Mouse (Mus musculus) spleen, postnatal 14 days (tissue): ENCODE data around the gene Cadm3.
A peak's percentile ranks its signal among the peaks of the same experiment; 100 is the strongest.

Experiments
- DNase-seq, 2 experiments: peaks; one replicate each; pipeline ENCODE4 v3.0.0; 2021 to 2022; ENCODE audit warnings: low spot score in 2 of 2

The Cadm3 gene

DNA sequence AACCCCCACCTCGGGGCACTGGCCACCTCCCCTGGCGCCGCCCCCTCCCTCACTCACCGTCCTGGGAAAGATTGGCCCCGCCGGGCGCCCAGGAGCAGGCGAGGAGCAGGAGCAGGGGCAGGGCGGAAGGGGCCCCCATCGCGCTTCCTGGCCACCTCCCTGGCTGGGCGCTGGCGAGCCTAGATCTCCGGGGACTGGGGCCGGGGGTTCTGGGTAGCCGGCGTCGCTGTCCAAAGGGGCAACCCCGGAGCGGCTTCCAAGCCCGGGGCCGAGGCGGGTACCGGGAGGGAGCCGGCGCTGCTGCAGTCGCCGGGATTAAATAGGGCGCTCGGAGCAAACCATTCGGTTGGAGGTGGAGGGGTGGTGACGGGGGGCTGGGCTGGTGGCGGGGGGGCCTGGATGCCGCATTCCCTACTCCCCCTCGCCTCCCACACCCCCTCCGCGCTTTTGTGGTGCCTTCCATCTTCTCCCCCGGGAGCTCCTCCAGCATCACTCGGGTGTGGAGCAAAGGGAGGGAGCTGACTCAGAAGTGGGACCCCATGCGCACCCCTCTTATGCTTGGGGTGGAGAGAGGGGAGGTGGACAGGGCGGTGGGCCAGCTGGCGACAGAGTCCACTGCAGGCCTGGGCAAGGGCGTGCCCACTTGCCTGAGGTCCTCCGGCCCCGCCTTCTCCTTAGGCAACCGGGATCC lies at the start of gene Cadm3:
Gene Cadm3, minus strand, starts transcription at position 340 of the 691 bp plus-strand sequence.
- no peak for DNase-seq

DNA sequence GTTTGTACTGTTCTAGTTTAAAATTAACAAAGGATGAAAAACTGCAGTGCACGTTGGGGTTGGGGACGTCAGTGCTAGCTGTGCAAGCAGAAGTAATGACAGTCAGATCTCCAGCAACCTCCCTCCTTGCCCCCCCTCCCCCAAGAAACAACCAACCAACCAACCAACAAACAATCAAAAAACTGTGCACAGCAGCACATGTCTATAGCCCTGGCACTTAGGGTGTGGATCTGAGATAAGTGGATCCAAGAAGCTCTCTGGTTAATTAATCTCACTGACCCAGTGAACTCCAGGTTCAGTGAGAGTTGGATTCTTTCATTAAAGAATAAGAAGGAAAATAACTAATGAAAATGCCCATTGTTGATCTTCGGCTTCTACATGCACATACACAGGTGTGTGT lies 47.1 kb upstream of the Cadm3 start:
- DNase-seq = no peak

DNA sequence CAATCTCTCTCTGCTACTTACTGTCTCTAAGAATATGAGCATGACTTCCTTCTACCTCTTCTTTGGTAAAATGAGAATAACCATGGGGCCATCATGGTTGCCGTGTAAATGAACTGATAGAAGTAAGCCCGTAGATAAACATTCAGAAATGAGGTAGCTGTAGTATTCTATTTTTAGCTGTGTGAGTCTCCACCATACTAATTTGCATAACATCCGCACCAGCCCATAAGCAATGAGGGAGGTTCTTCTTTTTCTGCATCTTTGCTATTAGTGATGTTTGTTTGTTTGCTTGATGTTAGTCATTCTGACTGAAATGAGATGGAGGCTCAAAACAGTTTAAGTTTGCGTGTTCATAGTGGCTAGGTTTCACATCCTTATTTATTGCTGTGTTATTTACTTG lies 44.4 kb upstream of the Cadm3 start:
- no peak for DNase-seq

DNA sequence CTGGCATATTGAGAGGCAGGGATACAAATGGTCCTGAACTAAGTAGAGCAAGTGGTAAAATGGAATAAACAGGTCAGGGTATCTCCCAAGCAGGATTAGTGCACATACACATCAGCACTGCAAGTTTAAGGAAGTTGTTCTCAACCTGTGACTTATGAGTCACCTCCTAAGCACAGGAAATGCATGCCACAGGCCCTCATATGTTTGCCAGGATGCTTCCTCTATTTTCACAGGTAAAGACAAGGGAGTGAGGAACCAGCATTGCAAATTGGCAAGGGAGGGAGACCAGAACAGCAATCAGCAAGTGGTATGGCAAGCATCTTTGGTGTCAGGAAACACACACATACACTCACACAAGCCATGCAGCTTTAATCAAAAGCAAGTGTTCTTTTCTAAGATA lies 41.6 kb upstream of the Cadm3 start:
- no peak for DNase-seq

DNA sequence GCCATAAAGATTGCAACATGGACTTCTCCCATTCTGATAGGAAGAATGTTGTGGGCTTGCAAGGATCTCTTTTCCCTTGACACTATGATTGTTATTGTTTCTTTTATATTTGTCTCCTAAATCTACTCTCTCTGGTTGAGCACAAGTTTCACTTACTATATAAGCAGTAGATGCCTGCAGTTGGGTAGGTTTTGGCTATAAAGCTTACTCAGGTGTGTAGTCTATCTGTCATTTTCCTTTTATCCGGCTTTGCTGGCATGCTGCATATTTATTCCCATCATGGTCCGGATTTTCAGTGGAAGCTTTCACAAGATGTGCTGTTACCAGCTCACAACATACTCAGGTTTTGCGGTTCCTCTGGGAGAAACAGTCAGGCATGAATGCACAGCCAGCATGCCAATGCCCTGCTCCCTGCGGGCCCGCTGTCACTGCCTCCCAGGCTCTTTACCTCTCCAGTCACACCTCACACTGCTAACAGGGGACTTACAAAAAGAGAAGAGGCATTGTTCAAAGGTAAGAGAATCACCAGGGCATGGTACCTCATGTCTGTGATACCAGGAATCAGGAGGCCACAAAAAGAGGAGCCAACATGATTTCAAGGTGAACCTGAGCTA lies 37.3 kb upstream of the Cadm3 start:
- DNase-seq = no peak

DNA sequence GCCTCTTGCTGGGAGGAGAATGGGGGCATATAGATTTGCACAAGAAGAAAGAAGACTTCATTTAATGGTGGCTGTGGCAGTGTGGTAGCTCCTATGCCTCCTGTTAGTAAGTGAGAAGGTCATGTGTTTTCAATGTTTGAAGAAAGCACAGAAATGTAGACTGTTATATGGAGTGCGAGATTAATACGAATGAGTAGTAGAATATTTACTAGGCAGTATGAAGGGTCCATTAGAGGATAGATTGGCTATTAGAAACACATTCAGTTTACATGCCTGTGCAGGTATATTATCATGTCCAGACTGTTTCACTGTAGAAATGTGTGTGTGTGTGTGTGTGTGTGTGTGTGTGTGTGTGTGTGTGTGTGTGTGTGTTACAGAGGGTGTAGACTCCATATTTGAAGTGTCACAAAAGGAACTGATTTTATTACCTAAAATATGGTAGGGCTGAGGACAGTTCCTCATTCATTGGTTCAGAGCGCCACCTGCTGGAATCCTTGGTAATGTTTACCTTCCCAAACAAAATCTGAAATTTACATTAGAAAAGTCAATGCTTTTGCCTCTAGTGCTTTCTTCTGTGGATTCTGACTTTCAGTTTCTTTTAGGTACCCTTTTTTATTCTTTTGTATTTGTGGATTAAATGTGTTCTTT lies 31.0 kb upstream of the Cadm3 start:
- DNase-seq = peak; percentile 39 to 67

DNA sequence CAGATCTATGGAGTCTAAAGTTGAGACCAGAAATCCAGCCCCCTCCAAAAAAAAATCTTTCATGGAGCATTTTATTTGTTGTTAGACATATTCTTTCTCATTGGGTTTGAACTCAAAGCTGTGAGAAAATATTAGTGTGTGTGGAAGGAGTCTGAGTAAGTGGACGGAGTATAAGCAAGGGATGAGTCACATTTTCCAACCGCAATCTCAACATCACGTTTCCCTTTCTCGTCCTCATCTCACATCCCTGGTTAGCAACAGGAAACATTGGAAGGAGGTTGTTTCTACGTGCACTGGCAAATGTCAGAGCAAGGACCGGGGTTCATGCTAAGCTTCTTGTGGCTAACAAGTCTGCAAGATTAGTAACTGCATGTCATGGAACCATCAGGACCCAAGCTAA lies 24.3 kb upstream of the Cadm3 start:
- DNase-seq = no peak

DNA sequence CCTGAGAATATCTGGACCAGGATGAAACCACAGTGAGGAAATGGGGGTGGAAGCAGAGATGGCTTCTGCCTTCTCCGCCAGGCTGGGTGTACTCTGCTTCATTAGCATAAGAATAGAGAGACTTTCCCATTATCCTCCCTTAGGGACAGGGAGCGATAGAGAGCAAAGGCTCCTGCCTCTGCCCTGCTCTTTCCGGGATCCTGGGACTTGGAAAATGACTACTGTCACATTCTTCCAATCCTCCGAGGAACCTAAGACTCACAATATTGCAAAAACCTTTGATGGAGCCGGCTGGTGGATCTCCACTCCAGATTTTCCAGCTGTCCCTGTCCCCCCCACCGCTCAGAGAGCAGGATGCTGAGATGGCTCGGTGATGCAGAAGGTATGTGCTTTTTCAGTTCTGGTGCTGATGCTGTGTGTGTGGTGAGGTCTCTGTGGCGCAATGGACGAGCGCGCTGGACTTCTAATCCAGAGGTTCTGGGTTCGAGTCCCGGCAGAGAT lies 22.5 kb upstream of the Cadm3 start:
- no peak for DNase-seq

DNA sequence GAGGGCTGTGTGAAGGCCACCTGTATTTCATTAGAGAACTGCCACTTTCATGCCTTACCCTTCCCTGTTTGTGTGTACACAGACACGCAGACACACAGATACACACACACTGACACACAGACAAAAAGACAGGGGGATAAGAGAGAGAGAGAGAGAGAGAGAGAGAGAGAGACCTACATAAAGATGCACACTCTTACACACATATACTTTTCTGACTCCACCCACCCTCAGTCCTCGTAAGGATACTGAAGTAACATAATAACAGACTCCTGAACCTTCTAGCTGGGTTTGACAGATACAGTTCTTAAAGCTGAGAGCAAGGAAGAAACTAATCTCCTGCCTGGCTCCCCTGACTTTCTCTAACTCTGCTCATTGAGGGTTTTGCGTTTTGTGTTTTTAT lies 21.9 kb upstream of the Cadm3 start:
- no peak for DNase-seq

DNA sequence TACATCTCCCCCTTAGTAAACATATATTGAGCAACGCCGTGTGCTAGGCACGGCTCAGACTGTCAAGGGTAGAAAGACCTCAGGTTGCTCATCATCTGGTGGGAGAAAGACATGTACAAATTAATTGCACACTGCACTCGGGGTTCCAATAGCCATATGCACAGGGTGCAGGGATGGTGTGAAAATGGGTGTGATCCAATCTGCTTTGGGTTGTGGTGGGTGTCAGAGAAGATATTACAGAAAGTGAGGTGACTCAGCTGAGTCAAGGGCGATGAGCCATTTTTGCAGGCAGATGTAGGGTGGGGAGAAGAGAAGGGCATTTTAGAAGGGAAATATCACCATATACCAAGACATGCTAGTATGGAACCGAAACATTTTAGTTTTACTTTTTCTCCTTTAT lies 13.9 kb upstream of the Cadm3 start:
- no peak for DNase-seq

DNA sequence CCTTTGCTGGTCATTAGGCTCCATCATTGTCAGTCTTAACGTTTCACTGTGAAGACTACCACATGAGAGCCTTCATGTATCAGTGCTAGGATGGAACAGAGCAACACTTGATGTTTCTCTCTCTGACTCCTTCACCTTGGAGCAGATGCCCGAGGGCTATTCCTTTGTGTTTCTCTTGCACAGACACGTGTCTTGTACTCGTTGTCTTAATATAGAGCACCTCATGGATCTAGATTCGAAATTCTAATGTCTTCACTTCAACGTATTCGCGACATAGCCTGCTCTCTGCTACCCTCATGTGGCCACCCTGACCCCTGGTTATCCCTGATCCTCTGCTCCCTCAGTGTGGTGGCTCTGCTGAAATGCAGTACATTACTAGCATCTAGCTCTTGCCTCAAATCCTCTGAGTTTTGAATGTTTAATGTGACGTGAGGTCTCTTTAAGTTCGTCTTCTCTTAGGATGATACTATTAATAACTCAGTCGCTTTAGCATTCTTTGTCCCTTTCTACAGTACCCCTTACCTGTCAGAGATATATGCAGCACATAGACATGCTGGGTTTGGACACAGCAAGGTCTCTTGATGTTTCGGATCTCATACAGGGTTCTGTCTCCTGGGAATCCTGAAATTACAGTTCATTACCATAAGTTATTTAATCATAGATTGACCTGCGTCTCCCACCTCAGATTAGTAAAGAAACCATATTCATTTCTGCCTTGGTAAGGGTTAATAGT lies 10.1 kb upstream of the Cadm3 start:
- peak in 1 of 2 experiments; percentile 25 for DNase-seq

DNA sequence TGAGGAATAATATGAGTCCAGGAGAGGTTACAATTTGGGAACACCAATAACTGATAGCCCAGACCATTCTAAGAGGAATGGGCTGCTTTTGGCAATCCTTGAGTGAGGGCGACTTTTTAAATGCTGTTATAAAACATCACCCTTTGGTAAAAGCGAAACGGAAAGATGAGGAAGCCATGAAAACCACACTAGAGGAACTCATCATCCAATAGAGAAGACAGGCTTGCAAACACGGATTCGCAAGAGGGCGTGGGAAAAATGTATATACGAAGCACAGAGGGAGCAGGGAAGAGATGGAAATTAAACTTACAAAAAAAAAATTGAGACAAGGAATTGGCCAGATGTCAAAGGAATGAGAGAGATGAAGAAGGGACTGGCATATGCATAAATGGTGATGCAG lies 6.5 kb upstream of the Cadm3 start:
- DNase-seq = no peak

DNA sequence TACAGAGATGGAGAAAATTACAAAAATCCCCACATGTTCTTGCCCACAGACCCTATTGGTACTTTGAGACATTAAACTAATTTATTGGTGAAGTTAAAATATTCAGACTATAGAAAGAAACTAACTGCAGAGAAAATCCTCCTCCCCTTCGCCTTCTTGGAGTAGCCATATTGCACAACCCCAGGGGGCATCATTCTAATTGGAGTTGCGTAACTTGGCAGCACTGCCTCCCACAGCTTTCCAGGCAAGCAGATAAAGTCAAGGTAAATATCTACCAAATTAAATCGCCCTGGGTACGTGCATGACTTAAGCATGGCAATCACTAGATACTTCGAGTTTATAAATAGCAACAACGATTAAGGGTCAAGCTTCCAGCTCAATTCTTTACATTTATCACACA lies 4.1 kb upstream of the Cadm3 start:
- DNase-seq = no peak

DNA sequence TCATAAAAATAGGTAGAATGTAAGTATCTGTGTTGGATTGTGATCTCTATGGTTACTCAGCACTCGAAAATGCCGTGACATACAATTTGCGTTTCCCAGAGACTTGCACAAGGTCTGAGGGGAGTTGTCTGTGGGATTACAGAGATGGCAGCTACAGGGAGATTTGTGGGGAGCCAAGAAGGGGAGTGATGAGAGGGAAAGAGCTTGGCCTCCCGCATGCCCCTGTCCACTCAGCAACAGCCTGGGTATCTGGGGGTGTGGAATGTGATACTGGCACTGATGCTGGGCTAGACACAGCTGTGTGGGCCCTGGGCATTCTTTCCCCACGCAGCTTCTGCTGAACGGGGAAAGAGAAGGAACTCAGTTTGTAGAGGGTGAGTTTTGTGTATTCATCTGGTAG lies 3.0 kb upstream of the Cadm3 start:
- no peak for DNase-seq

DNA sequence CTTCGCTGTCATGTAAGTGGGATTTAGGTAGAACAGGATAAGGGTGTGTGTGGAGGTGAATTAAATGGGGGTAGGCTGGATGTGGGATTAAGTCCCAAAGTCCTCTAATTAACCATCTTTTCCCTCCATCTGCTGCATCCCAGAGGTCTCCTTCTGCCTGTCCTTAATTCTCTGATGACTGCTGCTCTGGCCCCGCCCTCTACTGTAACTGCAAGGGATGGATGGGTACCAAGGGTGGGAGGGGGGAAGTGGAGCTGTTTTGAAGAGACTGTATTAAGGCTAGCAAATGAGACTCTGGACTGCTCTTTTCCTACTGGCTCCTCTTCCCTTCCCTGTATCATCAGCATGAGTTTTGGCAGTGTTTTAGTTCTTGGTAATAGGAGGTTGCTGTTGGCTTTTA lies 2.1 kb upstream of the Cadm3 start:
- no peak for DNase-seq

DNA sequence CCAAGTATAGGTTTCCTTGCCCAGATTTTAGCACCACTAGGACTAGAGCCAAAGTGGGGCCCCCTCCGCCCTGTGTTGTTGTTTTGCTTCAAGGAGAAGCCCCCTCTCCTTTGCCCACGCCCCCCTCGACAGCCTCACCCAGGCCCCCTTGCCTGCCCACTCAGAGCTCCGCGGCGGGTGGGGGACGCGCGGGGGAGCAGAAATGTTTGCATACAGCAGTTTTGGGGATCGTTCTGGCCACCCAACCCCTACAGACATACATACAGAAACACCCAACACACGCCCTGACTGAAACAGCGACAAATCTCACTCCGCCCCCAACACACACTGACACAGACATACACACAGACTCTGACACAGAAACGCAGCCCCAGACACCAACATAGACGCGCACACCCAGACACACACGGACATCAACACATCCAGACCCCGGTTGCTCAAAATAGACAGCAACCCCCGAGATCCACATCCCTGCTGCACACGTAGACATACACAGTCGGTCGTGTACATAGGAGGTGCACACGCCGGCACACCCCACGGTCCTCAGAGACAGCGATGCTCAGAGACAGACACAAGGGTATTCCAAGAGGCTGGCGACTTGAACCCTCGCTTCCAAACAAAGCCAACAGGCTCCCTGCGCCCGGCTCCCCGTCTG lies 667 bp downstream of the Cadm3 start:
- DNase-seq = no peak

DNA sequence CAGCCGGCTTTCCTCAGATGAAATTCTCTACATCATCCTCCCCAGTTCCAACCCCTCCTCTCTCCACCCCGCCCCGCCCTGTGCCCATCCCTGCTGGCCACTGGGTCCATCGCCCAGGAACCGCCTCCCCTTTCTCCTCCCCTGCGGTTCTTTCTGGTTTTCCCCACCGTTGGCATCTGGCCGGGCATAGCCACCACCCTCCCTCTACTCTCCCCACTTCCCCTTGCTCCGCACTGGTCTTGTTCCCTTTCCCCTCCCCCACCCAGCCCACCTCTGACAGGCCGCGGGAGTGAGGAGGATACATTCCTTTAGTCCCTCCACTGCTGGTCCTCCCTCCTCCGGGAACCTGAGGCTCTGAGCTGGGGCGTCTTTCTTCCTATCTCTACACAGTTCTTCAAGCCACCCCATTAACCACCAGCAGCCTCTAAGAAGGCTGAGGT lies 1.5 kb downstream of the Cadm3 start:
- no peak for DNase-seq

DNA sequence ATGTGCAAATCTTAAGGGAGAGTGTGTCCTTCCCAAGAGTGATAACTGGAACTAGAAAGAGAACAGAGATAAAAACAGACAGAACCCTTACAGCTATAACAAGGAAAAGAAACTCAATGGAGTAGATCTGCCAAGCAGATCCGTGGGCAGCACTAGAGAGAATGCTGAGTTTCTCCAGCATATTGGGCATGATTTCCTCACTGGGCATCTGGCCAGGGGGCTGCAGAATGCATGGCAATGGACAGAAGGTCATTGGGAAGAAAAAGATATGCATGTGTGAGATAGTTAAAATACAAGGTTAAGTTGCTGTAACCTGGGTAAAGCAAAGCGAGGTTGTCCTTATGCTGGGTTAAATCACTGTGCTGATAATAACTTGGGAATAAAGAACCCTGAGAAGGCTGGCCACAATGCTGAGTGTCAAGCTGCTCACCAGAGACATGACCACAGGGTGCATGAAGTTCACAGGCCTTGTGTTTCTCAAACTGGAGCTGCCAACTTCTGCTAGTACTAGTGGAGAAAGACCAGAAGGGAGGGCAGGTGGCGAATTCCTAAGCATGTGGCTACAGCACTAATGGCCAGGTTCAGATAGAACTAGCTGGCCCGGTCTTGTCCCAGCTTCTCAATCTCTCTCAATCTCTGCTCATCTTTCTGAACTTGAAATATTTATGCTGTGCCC lies 3.2 kb downstream of the Cadm3 start:
- DNase-seq = no peak

DNA sequence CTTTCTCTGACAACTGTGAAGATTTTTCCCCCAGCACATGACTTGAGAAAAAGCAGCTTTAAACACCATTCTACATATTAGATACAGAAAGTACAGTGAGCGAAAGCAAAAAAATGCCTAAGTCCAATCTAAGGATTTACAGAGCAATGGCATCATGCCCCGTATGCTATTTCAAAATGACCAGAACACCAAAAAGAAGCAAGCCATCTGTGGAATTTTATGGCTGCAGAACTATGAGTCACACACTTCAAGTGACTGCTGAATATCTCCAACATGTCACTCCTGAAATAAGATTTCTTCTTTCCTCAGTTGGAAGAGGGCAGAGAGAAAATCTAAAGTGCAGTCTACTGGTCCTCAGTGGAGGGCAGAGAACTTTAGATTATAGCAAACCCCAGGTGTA lies 4.1 kb downstream of the Cadm3 start:
- DNase-seq = no peak

DNA sequence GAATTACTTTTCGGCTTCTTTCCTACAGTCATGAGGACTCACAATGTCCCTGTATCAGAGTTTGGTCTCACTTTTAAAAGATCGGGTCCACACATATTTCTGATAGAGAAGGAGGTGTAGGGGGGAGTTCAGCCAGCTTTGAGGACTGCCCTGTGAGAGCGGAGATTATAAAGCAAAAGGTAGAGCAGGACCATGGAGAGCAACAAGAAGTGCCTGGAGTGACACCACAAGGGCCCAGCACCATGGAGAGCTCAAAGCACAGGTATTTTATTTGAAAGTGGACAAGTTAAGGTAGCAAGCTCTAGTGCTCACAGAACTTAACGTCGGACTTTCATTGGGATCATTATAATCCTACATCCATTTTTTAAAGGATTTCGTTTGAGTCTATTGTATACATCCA lies 5.8 kb downstream of the Cadm3 start:
- peak in 1 of 2 experiments; percentile 12 for DNase-seq

DNA sequence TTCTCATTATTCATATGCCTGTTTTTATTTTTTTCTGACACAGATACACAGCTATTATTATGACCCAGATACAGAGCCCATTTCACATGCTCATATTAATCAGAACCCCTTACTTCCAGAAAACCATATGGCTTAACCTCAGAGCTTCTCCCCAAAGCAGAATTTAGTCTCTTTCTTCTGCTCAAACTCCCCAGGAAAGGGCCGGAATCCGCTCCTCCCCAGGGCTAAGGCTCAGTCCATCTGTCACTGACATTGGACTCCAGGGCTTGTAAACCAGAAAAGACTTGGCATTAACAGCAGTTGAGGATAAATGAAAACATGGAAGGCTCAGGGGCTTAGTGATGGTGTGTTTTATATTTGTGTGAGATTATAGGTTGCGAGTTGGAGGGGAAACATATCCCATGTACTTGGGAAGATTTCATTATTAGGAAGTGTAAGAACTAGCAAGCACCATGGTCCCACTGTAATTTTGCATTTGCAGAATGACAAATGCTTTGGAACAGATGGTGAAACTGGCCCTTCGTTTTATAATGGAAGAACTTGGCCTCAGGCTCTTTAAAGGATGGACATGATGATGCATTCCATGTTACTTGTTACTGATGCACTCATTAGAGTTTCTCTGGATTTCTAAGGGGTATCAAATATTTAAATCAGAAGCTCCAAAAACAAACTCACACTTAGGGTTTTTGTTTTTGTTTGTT lies 7.8 kb downstream of the Cadm3 start:
- DNase-seq = no peak
